Mouse (Mus musculus) C2C12 (cell line): ENCODE data around the gene Flcn. TPM values are rescaled to one million over a fixed set of nuclear protein-coding genes. Genes with fewer than 3 reads are reported as not detected.

Experiments
- H3K27me3 ChIP-seq: one replicate; pipeline ENCODE4 v1.6.1; 2011; ENCODE audit not compliant: control insufficient read depth, insufficient read depth, insufficient read length
- H3K36me3 ChIP-seq: one replicate; pipeline ENCODE4 v1.6.1; 2011; ENCODE audit not compliant: control insufficient read depth, insufficient read depth
- H3K4me3 ChIP-seq: one replicate; pipeline ENCODE4 v1.5.1; 2011; ENCODE audit warnings: mild to moderate bottlenecking, control low read depth; ENCODE audit not compliant: poor library complexity, insufficient read depth, severe bottlenecking
- H3K79me2 ChIP-seq: one replicate; pipeline ENCODE4 v1.6.1; 2011; ENCODE audit not compliant: control insufficient read depth, insufficient read depth
- H3K79me3 ChIP-seq: one replicate; pipeline ENCODE4 v1.6.1; 2011; ENCODE audit warnings: low read depth, control low read depth
- H3ac ChIP-seq: one replicate; pipeline ENCODE3; 2011; ENCODE audit warnings: low read depth; ENCODE audit not compliant: control insufficient read depth, insufficient read length
- CEBPB ChIP-seq: IDR thresholded peaks from one replicate; pipeline ENCODE4 v1.6.1; 2011; ENCODE audit warnings: low read depth, mild to moderate bottlenecking, control low read depth, moderate library complexity
- CTCF ChIP-seq: IDR thresholded peaks from one replicate; pipeline ENCODE4 v1.5.1; 2011; ENCODE audit not compliant: control insufficient read depth, insufficient read depth, insufficient read length
- FOSL1 ChIP-seq: IDR thresholded peaks from one replicate; pipeline ENCODE4 v1.8.0; 2011; ENCODE audit warnings: mild to moderate bottlenecking, low read length; ENCODE audit not compliant: poor library complexity, insufficient read depth, severe bottlenecking
- MAX ChIP-seq: IDR thresholded peaks from one replicate; pipeline ENCODE4 v1.6.1; 2011; ENCODE audit warnings: mild to moderate bottlenecking, control low read depth
- MYOD1 ChIP-seq: IDR thresholded peaks from one replicate; pipeline ENCODE4 v1.6.1; 2011; ENCODE audit warnings: low read depth; ENCODE audit not compliant: control insufficient read depth, insufficient read length
- MYOG ChIP-seq: IDR thresholded peaks from one replicate; pipeline ENCODE4 v1.6.1; 2011; ENCODE audit not compliant: control insufficient read depth, insufficient read length; ENCODE audit errors: extremely low read depth
- USF1 ChIP-seq: IDR thresholded peaks from one replicate; pipeline ENCODE4 v1.6.1; 2011; ENCODE audit warnings: low read depth, mild to moderate bottlenecking, control low read depth, moderate library complexity
- polyA plus RNA-seq: library from polyadenylated mRNA; unstranded; fragments of >200 nt; fragmentation: generic; extraction: Trizol; gene quantifications from one replicate; pipeline ENCODE4 v1.2.1, GENCODE M21; 2012; ENCODE audit warnings: missing spikeins

Flcn gene
- polyA plus RNA-seq, 1 experiment = 20.7 TPM

GRCm38 (mm10) chr11:59769738-59770137, 40.1 kb downstream of the Flcn start:
- no peaks in the 10 kb centered on the region for H3K79me3 ChIP-seq
- H3K79me2 ChIP-seq = no peaks in the 10 kb centered on the region
- H3K36me3 ChIP-seq = peaks cover 93% of the 10 kb centered on the region
- no peak overlapping the region for H3ac ChIP-seq
- H3K4me3 ChIP-seq = no peak overlapping the region
- TF ChIP-seq MYOG (no peak), USF1 (no peak), CTCF (no peak), CEBPB (no peak), MAX (no peak), FOSL1 (no peak), MYOD1 (no peak)
- no peaks in the 10 kb centered on the region for H3K27me3 ChIP-seq

- no peak overlapping the region for H3ac ChIP-seq
- no peaks in the 10 kb centered on the region for H3K79me3 ChIP-seq
- no peaks in the 10 kb centered on the region for H3K27me3 ChIP-seq
- H3K36me3 ChIP-seq = peaks cover 93% of the 10 kb centered on the region
- no peaks in the 10 kb centered on the region for H3K79me2 ChIP-seq
- no peak overlapping the region for H3K4me3 ChIP-seq
- TF ChIP-seq CTCF (no peak), FOSL1 (no peak), USF1 (no peak), MYOD1 (no peak), MAX (no peak), MYOG (no peak), CEBPB (no peak)
Measured at GRCm38 (mm10) chr11:59769307-59769706, 40.5 kb downstream of the Flcn start.

GRCm38 (mm10) chr11:59760796-59761195, 49.0 kb downstream of the Flcn start:
- Histone ChIP-seq H3K4me3 (no peak overlapping the region), H3K36me3 (peaks cover 95% of the 10 kb centered on the region), H3K27me3 (no peaks in the 10 kb centered on the region), H3ac (no peak overlapping the region), H3K79me2 (peaks cover 4% of the 10 kb centered on the region), H3K79me3 (no peaks in the 10 kb centered on the region)
- TF ChIP-seq USF1 (no peak), MYOG (no peak), CTCF (no peak), MYOD1 (no peak), MAX (no peak), FOSL1 (no peak), CEBPB (no peak)

GRCm38 (mm10) chr11:59759626-59760025, 50.2 kb downstream of the Flcn start:
- TF ChIP-seq CEBPB (no peak), USF1 (no peak), MAX (no peak), CTCF (no peak), FOSL1 (no peak)
- no peaks in the 10 kb centered on the region for H3K79me3 ChIP-seq
- H3K27me3 ChIP-seq = no peaks in the 10 kb centered on the region
- H3K79me2 ChIP-seq = peaks cover 4% of the 10 kb centered on the region
- peaks cover 95% of the 10 kb centered on the region for H3K36me3 ChIP-seq
- no peak overlapping the region for H3K4me3 ChIP-seq
- no peak overlapping the region for H3ac ChIP-seq

GRCm38 (mm10) chr11:59759178-59759577, 50.6 kb downstream of the Flcn start:
- Histone ChIP-seq H3ac (no peak overlapping the region), H3K27me3 (no peaks in the 10 kb centered on the region), H3K79me3 (no peaks in the 10 kb centered on the region), H3K4me3 (no peak overlapping the region), H3K36me3 (peaks cover 94% of the 10 kb centered on the region), H3K79me2 (peaks cover 4% of the 10 kb centered on the region)
- no peak for TF ChIP-seq MAX
- TF ChIP-seq CTCF = no peak
- no peak for TF ChIP-seq MYOD1
- TF ChIP-seq USF1 = no peak
- no peak for TF ChIP-seq FOSL1
- TF ChIP-seq MYOG = no peak
- no peak for TF ChIP-seq CEBPB

DNA sequence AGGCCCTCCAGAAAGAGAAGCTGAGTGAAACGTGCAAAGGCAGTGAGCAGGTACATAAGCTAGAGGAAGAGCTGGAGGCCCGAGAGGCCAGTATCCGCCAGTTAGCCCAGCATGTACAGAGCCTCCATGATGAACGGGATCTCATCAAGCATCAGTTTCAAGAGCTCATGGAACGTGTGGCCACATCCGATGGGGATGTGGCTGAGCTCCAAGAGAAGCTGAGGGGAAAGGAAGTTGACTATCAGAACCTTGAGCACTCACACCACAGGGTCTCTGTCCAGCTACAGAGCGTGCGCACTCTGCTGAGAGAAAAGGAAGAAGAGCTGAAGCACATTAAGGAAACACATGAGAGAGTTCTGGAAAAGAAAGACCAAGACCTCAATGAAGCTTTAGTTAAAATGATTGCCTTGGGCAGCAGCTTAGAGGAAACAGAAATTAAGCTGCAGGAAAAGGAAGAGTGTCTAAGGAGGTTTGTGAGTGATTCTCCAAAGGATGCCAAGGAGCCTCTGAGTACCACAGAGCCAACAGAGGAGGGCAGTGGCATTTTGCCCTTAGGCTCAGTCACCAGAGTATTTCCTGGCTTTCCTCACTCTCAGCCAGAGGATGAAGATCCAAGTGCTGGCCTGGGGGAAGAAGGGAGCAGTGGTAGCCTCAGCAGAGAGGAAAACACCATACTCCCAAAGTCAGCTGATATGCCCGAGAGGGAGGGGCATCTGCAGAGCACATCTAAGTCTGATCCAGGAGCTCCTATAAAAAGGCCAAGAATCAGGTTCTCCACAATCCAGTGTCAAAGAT, 51.4 kb downstream of the Flcn start:
- TF ChIP-seq FOSL1 = no peak
- TF ChIP-seq MAX = no peak
- no peak for TF ChIP-seq MYOG
- TF ChIP-seq CTCF = no peak
- TF ChIP-seq CEBPB = no peak
- TF ChIP-seq USF1 = no peak
- TF ChIP-seq MYOD1 = no peak
- Histone ChIP-seq H3K27me3 (no peaks in the 10 kb centered on the region), H3K36me3 (peaks cover 94% of the 10 kb centered on the region), H3K4me3 (no peak overlapping the region), H3ac (no peak overlapping the region), H3K79me2 (peaks cover 4% of the 10 kb centered on the region), H3K79me3 (no peaks in the 10 kb centered on the region)
